Mouse (Mus musculus) intestine, embryonic 16.5 days (tissue): ENCODE results near the gene Golga5. TPM values are rescaled to one million over a fixed set of nuclear protein-coding genes. Genes with fewer than 3 reads are reported as not detected.

ENCODE experiments used
- ATAC-seq: fragments of 200-750 bp; cut with Nextera tagmentation; 2 replicates; pipeline ENCODE4 v1.8.0; 2017; ENCODE audit warnings: moderate TSS enrichment, moderate library complexity
- H3K27ac ChIP-seq: fragments of 300-500 bp; sonication (generic); 2 replicates; pipeline ENCODE4 v1.5.1; 2014; ENCODE audit warnings: mild to moderate bottlenecking, low read length
- H3K27me3 ChIP-seq: fragments of 300-500 bp; sonication (generic); replicated peaks from 2 replicates; pipeline ENCODE4 v1.6.1; 2014; ENCODE audit warnings: low read length, control low read depth, mixed read lengths; ENCODE audit not compliant: control insufficient read depth, insufficient read depth
- H3K36me3 ChIP-seq: fragments of 300-500 bp; sonication (generic); 2 replicates; pipeline ENCODE4 v1.6.1; 2014; ENCODE audit warnings: low read length, control low read depth; ENCODE audit not compliant: control insufficient read depth, insufficient read depth
- H3K4me1 ChIP-seq: fragments of 300-500 bp; sonication (generic); 2 replicates; pipeline ENCODE4 v1.6.1; 2014; ENCODE audit warnings: low read length, control low read depth, mixed read lengths; ENCODE audit not compliant: control insufficient read depth, insufficient read depth
- H3K4me2 ChIP-seq: fragments of 300-500 bp; sonication (generic); 2 replicates; pipeline ENCODE4 v1.6.1; 2014; ENCODE audit warnings: low read depth, low read length, control low read depth
- H3K4me3 ChIP-seq: fragments of 300-500 bp; sonication (generic); 2 replicates; pipeline ENCODE4 v1.5.1; 2014; ENCODE audit warnings: mild to moderate bottlenecking, low read length
- H3K9ac ChIP-seq: fragments of 300-500 bp; sonication (generic); 2 replicates; pipeline ENCODE4 v1.6.1; 2014; ENCODE audit warnings: low read depth, low read length
- H3K9me3 ChIP-seq: fragments of 300-500 bp; sonication (generic); 2 replicates; pipeline ENCODE4 v1.6.1; 2016; ENCODE audit warnings: low read length, control low read depth; ENCODE audit not compliant: control insufficient read depth
- WGBS: fragments of 180-500 bp; shearing (Covaris S2); extraction: QIAGEN DNeasy Blood & Tissue Kit; methylation state at CpG from one replicate; pipeline ENCODE4 v1.1.7; 2014; 5-methylcytosine and 5-hydroxymethylcytosine counted together
- polyA plus RNA-seq: library from polyadenylated mRNA; unstranded; fragments of >200 nt; fragmentation: Nextera tagmentation; extraction: Ambion mirVana; gene quantifications from 2 replicates; pipeline ENCODE4 v1.2.1, GENCODE M21; 2015

Golga5 gene
- polyA plus RNA-seq, 1 experiment from 2014 or later, result 31.3 TPM

DNA sequence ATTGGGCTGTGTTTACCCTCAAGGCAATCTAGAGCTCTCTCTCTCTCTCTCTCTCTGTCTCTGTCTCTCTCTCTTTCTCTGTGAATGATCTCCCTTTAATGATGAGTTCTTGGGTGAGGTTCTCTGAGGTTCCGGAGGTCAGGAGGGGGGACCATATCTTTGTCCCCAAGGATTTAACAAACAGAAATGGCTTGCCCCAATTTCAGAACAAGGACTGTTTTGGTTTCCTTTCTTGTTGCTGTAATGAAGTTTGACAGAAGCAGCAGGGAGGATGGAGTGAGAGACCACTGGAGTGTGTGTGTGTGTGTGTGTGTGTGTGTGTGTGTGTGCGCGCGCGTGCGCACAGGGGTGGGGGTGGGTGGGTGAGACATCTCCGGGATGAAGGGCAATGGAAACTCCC is 72.2 kb downstream of the Golga5 start:
- Histone ChIP-seq H3K4me1 (no peaks in the 10 kb centered on the region), H3K27ac (no peak overlapping the region), H3K4me3 (no peak overlapping the region), H3K9me3 (no peaks in the 10 kb centered on the region), H3K9ac (no peak overlapping the region), H3K27me3 (no peaks in the 10 kb centered on the region), H3K4me2 (no peak overlapping the region), H3K36me3 (no peaks in the 10 kb centered on the region)
- ATAC-seq, result no peak
- WGBS, result 97% methylated on average over 7 of the region's 7 CpGs

DNA sequence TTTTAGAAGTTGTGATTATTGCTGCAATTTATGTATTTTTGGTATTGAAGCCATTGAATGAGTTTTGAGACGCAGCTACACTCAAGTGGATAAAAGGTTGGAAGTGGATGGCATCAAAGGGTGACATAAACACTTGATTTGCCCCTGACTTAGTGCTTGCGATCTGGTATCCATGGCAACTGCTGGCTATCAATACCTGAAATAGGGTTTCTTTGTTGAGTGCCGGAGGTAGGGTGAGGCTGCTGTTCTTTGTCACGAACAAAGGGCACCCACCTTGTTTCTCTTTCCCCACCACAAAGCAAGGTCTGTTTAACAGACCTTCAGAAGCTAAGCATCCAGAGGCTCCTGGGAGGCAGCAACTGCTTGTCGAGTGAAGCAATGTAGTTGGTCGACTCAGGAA is 76.2 kb downstream of the Golga5 start:
- H3K4me3 ChIP-seq, result no peak overlapping the region
- no peak for ATAC-seq
- H3K27me3 ChIP-seq, result no peaks in the 10 kb centered on the region
- H3K4me2 ChIP-seq, result no peak overlapping the region
- H3K4me1 ChIP-seq, result no peaks in the 10 kb centered on the region
- no peak overlapping the region for H3K27ac ChIP-seq
- no peaks in the 10 kb centered on the region for H3K9me3 ChIP-seq
- no peaks in the 10 kb centered on the region for H3K36me3 ChIP-seq
- WGBS, result 53% methylated on average over 6 of the region's 6 CpGs
- no peak overlapping the region for H3K9ac ChIP-seq

Other genes with a start within 250 kb of the Golga5 start
- gene Rin3, start 186.1 kb upstream of the Golga5 start, polyA plus RNA-seq, result 10.1 and 10.3 TPM in 2 replicates
- 92.4 and 100 TPM in 2 replicates for gene Lgmn, start 29.3 kb upstream of the Golga5 start, polyA plus RNA-seq
- gene Chga, start 85.8 kb downstream of the Golga5 start, polyA plus RNA-seq, result 26.1 and 28.0 TPM in 2 replicates
- gene Itpk1, start 235.8 kb downstream of the Golga5 start, polyA plus RNA-seq, result 51.4 and 57.1 TPM in 2 replicates